Mouse (Mus musculus): ENCODE results near the gene Evx1.

Evx1 gene

DNA sequence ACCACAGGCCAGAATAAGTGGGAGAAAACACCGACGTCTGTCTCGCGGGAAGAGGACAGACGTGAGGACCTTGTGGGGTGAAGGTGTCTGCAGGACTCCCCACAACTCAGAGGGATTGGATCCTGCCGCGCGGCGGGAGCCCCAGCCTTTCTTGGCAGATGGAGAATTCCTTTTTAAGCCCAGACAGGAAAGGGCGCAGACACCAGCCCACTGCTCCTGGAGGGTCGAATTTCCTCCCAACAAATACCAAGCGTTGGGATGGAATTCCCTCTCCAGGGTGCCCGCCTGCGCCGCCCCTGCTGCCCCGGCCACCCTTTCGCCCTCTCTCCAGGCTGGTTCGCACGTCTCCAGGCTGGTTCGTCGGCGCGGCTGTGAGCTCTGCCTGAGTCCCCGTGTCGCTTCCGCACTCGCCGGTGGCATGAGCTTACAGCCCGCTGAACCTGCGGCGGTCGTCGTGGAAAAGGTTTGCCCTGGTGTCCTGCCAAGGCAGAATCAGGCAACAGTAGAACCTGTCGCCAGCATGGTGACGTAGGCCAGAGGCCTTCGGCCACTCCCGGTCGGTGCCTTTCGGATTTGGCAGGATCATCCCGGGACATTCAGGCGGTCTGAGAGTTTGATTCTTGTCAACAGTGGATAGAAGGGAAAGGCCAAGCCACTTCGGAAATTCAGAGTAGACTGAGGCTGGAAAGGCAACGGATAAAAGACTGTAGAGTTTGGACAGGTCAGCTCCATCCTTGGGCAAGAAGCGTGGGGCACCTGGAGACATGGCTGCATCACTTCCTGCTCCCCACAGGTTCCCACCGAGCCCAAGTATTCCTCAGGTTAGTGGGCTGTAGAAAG is 22.1 kb upstream of the Evx1 start:
- no peak for DNase-seq (ENCODE audit: low read depth, low spot score)

DNA sequence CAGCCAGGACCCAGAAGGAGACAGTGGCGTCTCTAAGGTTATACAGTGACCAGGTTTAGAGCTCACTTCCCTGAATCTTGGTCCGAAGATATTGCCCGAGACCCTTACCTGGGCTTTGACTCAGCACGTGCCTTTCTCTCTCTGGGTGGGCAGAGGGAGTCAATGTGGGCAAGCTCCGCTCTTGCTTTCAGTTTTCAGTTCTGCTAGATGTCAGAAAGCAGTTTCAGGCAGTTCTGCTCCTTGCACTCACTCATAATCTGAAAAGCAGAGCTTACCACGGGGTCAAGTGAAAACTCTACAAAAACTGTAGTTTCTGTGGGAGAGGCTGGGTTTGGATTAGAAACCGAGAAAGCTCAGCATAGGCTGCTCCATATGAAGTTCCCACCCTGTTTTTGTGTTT is 21.0 kb upstream of the Evx1 start:
- no peak for DNase-seq (ENCODE audit: low read depth, low spot score)

DNA sequence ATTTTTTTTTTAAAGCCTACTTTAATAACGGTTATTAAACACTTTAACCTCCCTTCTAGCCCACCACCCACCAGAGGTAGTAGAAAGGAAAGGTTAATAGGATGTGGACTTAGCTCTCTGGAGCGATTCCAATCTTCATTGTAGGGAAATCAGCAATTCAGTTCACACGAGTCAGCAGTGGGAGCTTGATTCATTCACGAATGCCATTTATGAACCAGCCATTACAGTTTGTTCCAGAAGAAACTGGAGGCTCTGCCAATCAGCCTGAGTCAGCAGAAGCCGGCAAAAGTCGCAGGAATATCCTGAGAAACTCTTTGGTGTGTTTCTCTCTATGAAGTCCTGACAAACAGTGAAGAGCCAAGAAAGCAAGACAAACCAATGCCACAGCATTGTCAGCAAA is 18.7 kb upstream of the Evx1 start:
- DNase-seq (ENCODE audit: low read depth, low spot score), result no peak

DNA sequence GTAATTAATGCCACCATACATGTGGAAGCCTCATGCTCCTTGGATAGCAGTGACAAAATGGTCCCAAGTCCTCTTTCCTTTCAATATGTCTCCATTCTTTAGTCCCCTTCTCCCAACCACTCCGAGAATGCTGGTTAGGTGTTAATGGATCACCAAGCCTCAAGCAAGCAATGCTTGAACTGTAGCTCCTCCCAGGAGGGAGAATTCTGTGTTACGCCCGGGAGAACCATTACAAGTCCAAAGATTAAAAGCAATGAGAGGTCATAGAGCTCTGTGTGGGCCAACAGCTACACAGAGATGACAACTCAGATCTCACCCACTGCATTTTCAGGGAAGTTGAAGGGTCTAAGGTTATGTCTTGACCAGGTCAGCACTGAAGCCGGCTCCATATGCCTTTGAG is 14.8 kb upstream of the Evx1 start:
- DNase-seq (ENCODE audit: low read depth, low spot score), result no peak

DNA sequence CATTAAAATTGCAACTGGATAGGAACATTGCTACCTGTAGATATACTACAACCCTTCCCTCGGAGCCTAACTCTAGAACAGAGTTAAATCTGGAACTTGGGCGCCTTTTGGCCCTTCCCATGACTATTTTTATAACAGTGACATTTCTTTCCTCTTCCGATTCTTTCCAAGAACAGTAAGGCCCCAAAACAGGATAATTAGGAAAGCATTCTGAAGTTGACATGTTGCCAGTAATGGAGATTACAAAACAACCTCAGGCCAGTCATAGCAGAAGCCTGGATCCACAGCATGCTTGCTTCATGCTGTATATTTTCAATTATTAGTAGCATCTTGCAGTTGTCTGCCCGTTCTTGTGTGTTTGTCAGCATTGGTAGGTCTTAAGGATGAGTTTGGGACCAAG is 12.5 kb upstream of the Evx1 start:
- no peak for DNase-seq (ENCODE audit: low read depth, low spot score)

DNA sequence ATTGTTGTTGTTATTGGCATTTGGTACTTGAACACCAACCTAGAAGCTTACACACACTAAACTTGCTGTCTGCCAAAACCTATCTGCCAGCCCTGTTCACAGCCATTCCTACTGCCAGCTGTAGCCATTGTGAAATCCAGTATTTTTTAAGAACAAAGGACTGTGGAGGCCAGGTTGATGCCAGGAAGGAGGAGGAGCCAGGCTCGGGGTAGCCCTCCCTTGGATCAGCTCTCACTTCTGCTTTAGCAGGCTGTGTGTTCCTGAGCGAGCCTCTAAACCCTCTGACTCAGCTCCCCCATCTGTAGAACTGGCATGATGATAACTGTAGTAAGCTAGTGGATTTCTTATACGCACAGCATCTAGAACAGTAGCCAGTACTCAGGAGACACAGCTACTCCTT is 9.9 kb upstream of the Evx1 start:
- no peak for DNase-seq (ENCODE audit: low read depth, low spot score)

DNA sequence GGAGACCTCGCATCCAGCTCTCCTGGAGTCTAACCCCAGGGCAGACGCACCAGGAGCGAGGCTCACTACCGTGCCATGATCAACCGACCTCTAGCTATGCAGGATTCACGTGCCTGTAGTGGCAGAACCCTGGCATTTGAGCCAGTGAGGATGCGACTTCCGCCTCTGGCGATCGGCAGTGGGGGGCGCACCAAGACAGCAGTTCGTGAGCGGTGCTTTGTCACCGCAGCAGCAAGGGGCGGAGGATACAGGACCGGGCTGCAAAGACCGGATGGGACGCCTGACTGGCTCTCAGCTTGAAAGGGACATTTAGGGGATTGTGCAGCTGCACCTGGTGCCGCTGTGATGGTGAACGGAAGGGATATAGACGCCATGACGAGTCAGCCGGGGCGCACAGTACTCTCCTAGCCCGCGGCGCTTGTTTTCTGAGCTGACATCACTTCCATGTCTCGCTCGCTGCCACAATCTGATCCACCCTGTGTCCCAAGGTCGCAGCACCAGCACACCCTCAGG is 7.4 kb upstream of the Evx1 start:
- peak; percentile 33 for DNase-seq (ENCODE audit: low read depth, low spot score)

DNA sequence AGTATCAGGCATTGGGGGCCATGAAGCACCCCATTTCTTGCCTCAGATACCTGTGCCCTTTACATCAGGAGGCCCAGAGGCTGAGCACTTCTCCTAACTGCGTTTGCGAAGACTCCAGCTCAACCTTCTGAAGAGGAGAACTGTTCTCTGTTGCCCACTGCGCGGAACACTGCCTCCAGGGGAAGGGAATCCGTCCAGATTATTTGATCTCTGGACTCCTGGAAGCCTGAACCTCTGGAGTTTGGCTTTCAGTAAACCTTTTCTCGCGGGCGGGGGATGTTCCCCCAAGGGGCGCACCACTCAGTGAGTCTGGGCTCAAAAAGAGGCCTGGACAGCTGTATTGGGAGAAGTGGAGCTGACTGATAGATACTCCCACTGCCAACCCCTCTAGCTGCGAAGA is 3.5 kb upstream of the Evx1 start:
- no peak for DNase-seq (ENCODE audit: low read depth, low spot score)

DNA sequence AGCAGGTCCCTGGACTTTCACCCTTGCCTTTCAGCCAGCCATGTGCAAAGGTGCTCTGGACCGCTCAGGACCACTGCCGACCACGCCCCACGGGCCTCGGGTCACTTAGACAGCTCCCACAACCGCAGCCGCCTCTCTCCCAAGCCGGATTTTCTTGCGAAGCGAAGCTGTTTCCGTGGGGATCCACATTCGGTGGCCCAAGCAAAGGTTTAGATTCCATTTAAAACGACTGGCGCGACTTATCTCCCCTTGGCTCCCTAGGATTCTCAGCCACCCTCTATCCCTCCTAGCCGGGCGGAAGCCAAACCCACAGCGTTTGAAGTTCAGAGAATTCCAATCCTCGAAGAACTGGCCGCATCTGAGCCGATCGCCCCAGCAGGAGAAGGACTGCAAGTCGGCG is 2.9 kb upstream of the Evx1 start:
- DNase-seq (ENCODE audit: low read depth, low spot score), result no peak

DNA sequence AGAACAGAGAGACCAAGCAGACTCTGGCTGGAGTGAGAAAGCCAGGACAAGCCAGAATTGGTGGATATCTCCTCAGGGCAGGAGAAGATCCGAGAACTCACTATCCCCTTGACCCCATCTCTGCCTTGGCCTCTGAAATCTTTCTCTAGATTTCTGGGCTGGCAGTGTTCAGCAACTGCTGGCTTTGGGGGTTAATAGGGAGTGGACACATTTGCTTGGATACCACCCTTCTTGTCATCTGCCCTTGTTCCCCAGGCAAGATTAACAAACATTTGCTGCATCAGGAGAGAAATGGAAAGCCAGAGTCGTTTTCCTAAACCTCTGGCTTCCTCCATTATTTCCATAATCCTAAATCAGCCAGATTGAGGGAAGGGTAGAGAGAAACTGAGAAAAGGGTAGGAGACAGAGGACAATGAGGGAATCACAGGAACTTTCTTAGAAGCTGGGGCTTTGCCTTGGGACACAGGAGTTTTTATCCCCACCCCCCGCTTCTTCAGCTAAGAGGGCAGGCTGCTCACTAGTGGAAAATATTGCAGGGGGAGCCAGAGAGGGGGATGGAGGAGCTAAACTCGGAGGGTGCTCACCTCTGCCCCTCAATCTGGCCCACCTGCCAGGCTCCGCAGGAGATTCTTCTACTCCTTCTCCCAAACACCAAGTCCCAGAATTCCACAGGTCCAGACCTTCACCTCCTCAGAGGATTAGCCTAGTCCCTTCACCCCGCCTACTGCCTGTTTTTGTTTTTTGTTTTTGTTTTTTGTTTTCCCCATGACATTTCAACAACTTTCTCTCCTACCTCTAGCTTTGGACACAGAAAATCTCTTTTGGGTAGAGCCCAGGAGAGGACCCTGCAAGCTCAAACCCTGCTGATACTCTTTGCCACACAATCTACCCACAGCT is 1.4 kb upstream of the Evx1 start:
- no peak for DNase-seq (ENCODE audit: low read depth, low spot score)

DNA sequence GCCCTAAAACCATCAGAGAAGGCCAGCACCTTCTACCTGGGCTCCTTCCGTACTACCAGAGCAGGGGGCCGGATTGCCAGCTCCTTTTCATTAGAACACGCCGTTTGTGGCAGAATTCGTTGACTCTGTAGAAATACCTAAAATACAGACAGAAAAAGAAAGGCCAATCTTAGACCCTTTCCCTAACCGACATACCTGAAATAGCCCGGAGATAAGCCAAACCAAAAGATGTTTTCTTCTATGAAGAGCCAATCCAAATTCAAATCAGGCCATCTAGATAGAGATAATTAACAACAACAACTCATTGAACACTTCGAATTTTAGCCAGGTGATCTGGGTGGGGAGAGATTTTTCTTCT is 761 bp upstream of the Evx1 start:
- no peak for DNase-seq (ENCODE audit: low read depth, low spot score)

DNA sequence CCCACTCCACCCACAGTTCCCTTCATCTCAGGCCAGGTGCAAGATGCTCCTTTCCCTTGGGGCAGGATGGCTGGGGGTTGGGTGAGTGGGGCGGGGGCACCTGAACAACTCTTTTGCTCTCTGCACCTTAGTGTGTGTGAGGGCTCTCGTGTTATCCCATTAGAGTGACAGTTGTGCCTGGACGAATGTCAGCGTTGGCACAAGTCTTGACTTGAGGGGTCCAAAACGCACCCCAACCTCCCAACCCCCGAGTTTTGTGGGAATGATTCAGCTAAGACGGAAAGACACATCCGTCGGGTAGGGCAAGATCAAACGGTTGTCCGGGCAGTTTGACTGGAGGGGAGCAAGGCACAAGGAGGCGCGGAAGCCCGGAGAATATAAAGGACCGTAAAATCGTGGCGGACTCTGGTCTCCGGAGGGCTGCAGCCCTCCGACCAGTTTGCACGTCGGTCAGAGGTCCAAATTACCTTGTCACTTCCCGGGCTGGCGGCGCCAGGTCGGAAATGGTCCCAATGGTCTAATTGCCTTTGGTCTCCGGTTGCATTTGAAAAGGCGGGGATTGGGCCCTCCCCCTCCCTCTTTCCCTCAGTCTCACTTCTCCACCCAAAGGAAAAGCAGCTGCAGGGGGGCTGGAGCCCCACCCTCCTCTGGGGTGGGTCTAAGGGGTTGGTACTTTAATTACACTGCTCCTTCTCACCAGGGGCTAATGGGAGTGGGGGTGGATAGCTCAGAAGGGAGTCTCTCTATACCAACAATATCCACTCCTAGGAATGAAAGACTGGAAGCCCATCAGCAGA is 1.2 kb downstream of the Evx1 start:
- no peak for DNase-seq (ENCODE audit: low read depth, low spot score)

DNA sequence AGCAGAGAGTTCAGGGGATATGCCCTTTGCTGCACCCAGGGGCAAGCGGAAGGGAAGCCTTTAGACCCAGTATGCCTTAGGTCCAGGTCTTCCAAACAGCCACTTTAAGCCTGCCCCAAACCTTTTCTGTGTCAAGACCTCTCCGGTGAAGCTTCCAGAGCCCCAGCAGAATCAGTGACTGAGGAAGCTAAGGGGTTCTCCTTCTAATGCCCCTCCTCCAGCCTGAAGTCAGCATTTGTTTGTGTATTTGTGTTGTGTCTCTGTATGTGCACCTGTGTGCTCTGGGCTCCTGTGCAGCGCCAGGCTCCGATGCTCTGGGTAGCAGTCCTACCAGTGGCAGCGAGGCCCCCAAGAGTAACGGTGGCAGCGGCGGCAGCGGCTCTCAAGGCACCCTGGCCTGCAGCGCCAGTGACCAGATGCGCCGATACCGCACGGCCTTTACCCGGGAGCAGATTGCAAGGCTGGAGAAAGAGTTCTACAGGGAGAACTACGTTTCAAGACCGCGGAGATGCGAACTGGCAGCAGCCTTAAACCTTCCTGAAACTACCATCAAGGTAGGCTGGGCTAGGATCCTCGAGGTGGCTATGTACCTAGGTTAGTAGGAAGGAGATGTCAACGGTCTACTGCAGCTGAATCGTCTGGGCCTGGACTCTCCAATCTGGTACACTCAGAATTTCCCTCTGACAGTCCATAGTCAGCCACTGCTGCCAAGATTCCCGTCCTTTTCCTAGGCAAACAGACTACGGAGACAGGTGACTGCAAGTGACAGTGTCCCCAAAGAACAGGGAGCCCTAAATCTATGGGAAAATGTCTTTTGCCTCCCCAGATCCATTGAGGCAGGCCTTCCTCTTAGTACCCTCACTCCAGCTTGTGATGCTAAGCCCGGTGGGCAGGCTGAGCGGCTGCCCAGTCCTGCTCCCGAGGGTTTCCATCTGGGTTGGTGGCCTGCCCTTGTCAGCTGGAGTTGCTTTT is 2.4 kb downstream of the Evx1 start:
- no peak for DNase-seq (ENCODE audit: low read depth, low spot score)

DNA sequence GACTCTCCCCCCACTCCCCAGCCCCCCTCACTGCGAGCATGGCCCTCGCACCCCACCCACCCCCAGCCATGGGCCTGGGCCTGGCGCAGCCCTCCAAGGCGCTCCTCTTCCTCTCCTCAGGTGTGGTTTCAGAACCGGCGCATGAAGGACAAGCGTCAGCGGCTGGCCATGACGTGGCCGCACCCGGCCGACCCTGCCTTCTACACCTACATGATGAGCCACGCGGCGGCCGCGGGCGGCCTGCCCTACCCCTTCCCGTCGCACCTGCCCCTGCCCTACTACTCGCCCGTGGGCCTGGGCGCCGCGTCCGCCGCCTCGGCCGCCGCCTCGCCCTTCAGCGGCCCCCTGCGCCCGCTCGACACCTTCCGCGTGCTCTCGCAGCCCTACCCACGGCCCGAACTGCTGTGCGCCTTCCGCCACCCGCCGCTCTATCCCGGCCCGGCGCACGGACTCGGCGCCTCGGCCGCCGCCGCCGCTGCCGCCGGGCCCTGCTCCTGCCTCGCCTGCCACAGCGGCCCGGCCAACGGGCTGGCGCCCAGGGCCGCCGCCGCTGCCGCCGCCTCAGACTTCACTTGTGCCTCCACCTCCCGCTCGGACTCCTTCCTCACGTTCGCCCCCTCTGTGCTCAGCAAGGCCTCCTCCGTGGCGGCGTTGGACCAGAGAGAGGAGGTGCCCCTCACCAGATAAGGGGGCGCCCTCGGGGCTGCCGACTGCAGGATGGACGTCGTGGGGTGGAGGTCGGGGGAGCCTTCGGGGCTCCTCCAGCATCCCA is 3.3 kb downstream of the Evx1 start:
- no peak for DNase-seq (ENCODE audit: low read depth, low spot score)

DNA sequence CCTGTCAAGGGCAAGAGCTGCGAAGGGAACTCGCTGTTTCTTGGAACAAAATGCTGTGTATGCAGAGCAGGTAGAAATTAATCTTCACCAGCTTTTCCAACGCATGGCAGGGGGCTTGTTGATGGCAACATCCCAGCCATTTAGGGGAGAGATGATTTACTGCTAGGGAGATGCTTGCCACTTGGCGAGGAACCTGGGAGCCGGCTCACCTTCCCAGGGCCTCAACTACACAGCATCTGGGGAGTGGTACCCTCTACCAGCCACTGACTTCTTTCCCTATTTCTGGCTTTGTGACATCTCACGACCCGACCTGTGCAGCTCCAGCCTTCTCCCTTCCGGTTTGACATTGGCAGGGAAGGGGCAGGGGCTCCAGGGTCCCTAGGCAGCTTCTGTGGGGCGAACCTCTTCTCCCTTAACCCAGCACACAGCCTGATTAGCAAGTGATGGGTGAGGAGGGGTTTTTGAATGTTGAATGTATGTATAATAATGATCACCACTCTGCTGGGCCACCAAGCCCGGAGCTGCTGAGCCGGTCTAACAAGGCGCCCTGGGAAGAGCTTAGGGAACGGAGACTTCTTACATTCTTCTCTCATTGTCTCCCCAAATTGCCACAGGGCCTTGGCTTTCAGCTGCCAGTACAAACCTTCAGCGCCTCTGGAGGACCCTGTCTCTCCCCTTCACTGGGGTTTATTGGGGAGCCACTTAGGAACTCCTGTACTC is 4.3 kb downstream of the Evx1 start:
- DNase-seq (ENCODE audit: low read depth, low spot score), result no peak

DNA sequence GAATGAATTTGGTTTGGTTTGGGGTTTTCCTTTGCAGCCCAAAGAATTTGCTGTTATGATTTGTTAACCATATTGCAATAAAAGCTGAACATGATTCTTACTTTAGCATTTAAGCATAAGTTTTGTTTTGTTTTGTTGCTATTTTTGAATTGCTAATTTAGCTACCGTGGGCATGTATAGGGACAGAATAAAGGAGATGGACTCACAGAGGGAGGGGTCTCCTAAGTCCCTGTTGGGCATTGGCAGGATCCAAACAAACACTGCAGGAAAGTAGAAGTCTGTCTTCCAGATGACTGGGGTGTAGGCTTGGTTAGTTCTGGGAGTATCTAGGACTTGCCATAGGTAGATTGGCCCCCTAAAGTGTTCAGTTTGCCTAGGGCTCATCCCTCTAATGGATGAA is 5.0 kb downstream of the Evx1 start:
- no peak for DNase-seq (ENCODE audit: low read depth, low spot score)

DNA sequence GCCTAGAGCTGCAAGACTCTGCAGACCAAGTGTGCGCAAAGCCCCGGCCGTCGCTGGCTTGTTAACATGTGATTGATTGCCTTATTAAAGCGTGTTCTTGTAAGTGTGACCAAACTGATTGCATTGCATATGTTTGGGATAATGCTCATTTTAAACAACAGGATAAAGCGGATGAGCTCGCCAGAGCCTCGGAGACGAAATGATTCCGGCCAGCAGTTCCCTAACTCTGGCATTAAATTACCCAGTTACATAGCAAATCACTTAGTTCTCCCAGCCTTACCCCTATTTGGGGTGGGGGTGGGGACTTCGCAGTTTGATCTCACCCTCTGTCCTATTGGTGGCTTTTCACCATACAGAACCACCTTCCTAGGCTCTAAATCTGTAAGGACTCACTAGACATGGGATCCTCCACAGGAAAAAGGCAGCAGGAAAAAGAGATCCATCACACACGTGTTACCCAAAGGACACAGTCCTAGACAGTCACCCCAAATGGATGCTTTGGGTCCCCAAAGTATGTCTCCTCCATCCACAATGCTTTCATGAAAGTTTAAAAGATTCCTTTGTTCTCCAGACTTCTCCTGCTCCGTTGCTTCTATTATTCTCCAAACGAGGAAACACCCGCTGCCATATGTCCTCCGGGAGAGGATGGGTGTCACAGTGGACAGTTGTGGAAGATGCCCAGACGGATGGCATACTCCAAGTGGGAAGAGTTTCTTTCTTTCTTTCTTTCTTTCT is 6.8 kb downstream of the Evx1 start:
- DNase-seq (ENCODE audit: low read depth, low spot score), result no peak

DNA sequence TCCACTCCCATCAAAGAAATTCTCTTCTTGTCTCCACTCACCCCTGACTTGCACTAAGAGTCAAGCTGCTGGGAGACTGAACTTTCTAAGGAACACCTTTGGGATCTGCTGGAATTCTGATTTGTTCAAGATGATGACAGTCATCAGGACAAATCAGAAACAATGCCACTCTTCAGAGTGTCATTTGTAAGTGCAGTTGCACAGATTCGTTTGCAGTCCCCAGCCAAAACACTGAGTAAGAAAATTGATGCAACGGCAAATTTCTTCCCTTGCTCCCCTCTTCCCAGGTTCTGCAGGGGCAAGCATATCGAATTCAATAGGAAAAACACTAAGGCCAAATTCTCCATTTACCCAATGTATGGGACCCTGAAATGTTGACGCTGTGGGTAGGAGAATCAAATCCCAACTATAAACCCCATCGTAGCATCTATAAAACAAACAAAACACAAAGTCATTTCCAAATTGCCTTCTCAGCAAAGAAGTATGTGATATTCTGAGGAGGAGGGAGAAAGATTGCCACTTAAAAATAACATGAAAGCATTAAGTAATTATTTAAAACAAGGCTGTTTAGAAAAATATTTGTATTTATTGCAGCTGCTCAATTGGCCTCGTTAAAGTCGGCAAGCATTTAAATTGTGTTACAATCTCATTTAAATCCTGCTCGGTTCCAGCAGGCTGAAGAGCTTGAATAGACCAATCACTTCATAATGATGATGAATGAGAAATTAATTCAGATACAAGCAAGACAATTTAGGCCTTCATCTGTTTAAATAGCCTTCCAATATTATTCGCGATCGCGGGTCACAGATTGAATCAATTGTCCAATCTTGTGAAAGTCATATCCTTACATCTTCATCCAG is 7.9 kb downstream of the Evx1 start:
- no peak for DNase-seq (ENCODE audit: low read depth, low spot score)
